Mouse (Mus musculus): Measurements from ENCODE around the gene Cd101. TPM values are rescaled to one million over a fixed set of nuclear protein-coding genes. Genes with fewer than 3 reads are reported as not detected.
A peak's percentile ranks its signal among the peaks of the same experiment; 100 is the strongest.

The Cd101 gene
- polyA plus RNA-seq, 1 experiment from 2014 or later, result 0.04 TPM

GRCm38 (mm10) chr3:100993158-100993557 is 36.2 kb downstream of the Cd101 start:
- Histone ChIP-seq H3K27me3 (ENCODE audit: low read depth, poor library complexity, severe bottlenecking) (no peaks in the 10 kb centered on the region), H3K27ac (no peak overlapping the region), H3K4me3 (no peak overlapping the region), H3K9me3 (replicated peaks) (no peaks in the 10 kb centered on the region), H3K36me3 (no peaks in the 10 kb centered on the region), H3K4me1 (0 out of 2 replicates have a peak, but pooled peaks cover 10% of the 10 kb centered on the region)
- no peak for DNase-seq (ENCODE audit: low spot score)
- WGBS, result 91% methylated on average over 7 of the region's 7 CpGs

- no peak overlapping the region for H3K4me3 ChIP-seq
- WGBS, result 78% methylated on average over 1 of the region's 1 CpGs
- no peak for DNase-seq (ENCODE audit: low spot score)
- H3K27me3 ChIP-seq (ENCODE audit: low read depth, poor library complexity, severe bottlenecking), result no peaks in the 10 kb centered on the region
- 0 out of 2 replicates have a peak, but pooled peaks cover 5% of the 10 kb centered on the region for H3K4me1 ChIP-seq
- no peaks in the 10 kb centered on the region for H3K9me3 ChIP-seq (replicated peaks)
- no peaks in the 10 kb centered on the region for H3K36me3 ChIP-seq
- H3K27ac ChIP-seq, result no peak overlapping the region
Measured at GRCm38 (mm10) chr3:100990231-100990630, 39.1 kb downstream of the Cd101 start.

GRCm38 (mm10) chr3:100989417-100989816 is 39.9 kb downstream of the Cd101 start:
- 56% methylated on average over 12 of the region's 12 CpGs for WGBS
- Histone ChIP-seq H3K36me3 (no peaks in the 10 kb centered on the region), H3K9me3 (replicated peaks) (no peaks in the 10 kb centered on the region), H3K27me3 (ENCODE audit: low read depth, poor library complexity, severe bottlenecking) (no peaks in the 10 kb centered on the region), H3K4me3 (no peak overlapping the region), H3K4me1 (0 out of 2 replicates have a peak, but pooled peaks cover 5% of the 10 kb centered on the region), H3K27ac (no peak overlapping the region)
- DNase-seq (ENCODE audit: low spot score), result no peak

DNA sequence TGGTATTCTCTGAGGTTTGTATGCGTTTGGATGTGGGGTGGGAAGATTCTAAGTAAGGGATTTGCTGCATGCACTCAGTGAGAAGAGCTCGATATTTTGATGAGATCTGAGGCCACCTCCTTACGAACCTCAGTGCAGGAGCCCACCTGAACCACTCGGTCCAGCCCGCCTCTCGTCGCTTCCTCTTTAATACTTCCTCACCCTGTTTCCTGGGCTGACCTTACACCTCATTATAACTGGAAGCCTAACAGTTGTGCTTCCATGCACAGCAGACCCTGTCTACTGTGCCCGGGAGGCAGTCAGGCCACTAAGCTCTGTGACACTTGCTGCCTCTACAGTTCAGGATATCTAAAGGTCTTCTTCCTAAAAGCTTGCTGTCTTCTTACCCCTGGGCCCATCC is 50.1 kb downstream of the Cd101 start:
- DNase-seq (ENCODE audit: low spot score), result no peak
- Histone ChIP-seq H3K27me3 (ENCODE audit: low read depth, poor library complexity, severe bottlenecking) (0 out of 2 replicates have a peak, but pooled peaks cover 2% of the 10 kb centered on the region), H3K9me3 (replicated peaks) (no peaks in the 10 kb centered on the region), H3K27ac (no peak overlapping the region), H3K4me1 (peaks cover 6% of the 10 kb centered on the region; the same call in 1 of the 2 replicates), H3K36me3 (no peaks in the 10 kb centered on the region), H3K4me3 (no peak overlapping the region)
- WGBS, result 85% methylated on average over 8 of the region's 8 CpGs

DNA sequence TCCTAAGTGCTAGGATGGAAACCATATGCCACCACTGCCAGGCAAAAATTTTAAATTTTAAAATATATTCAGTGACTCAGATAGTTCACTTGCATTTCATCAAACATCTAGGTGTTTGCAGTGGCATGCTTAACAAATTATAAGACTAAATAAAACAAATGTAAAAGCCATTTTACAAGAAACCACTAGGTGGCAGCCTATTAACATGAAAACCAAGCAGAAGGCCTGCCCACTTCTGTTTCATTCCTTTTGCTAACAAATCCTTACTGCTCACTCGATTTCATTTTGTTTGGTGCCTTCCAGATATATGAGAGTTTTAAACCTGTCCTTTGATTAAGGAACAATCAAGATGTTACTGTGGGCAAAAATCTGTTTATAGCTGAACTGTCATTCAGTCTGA is 55.5 kb downstream of the Cd101 start:
- peaks cover 9% of the 10 kb centered on the region for H3K4me1 ChIP-seq
- H3K27me3 ChIP-seq (ENCODE audit: low read depth, poor library complexity, severe bottlenecking), result 0 out of 2 replicates have a peak, but pooled peaks cover 2% of the 10 kb centered on the region
- no peaks in the 10 kb centered on the region for H3K36me3 ChIP-seq
- H3K27ac ChIP-seq, result no peak overlapping the region
- 15% methylated on average over 1 of the region's 1 CpGs for WGBS
- no peaks in the 10 kb centered on the region for H3K9me3 ChIP-seq (replicated peaks)
- no peak overlapping the region for H3K4me3 ChIP-seq
- DNase-seq (ENCODE audit: low spot score), result no peak

- under 1% methylated on average over 40 of the region's 40 CpGs for WGBS
- H3K4me3 ChIP-seq, result peak within 1 kb of the TSS; percentile 71
Measured at GRCm38 (mm10) chr3:100969176-100969917, 60.0 kb downstream of the Cd101 start, which contains the start of gene Ttf2. TSS of gene Ttf2 (minus strand) at chr3:100969663.

GRCm38 (mm10) chr3:100963849-100964542 is 65.4 kb downstream of the Cd101 start:
- WGBS, result 87% methylated on average over 14 of the region's 14 CpGs
- no peak overlapping the region for H3K27ac ChIP-seq
- DNase-seq (ENCODE audit: low spot score), result peak; percentile 46
- no peaks in the 10 kb centered on the region for H3K9me3 ChIP-seq (replicated peaks)
- peaks cover 4% of the 10 kb centered on the region; the same call in 1 of the 2 replicates for H3K4me1 ChIP-seq
- peaks cover 84% of the 10 kb centered on the region for H3K36me3 ChIP-seq
- no peaks in the 10 kb centered on the region for H3K27me3 ChIP-seq (ENCODE audit: low read depth, poor library complexity, severe bottlenecking)
- no peak overlapping the region for H3K4me3 ChIP-seq

More at GRCm38 (mm10) chr3:100969176-100969917, 60.0 kb downstream of the Cd101 start, which contains the start of gene Ttf2:
- Histone ChIP-seq H3K4me1 (peaks cover 12% of the 10 kb centered on the region), H3K27me3 (ENCODE audit: low read depth, poor library complexity, severe bottlenecking) (no peaks in the 10 kb centered on the region), H3K36me3 (peaks cover 32% of the 10 kb centered on the region), H3K27ac (peak within 1 kb of the TSS; percentile 89), H3K9me3 (replicated peaks) (no peaks in the 10 kb centered on the region)
- peak; percentile 95 for DNase-seq (ENCODE audit: low spot score)

DNA sequence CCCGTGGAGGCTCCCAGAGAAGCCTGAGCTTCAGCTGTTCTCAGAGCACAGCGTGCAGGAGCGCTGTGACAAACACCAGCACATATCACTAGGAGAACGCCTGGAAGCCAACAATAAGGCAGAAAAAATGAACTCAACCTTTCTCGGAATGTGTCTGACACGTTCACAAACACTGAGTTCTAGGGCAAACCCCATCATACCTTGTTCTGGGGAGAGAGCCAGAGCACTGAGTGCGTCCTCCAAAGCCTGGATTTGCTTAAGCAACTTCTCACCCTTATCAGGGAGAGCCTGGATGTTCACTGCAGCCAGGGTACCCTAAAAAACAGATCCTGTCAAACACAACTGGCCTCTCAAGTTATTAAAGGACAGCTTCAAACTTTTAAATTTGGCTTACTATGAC is 67.9 kb downstream of the Cd101 start:
- no peak overlapping the region for H3K27ac ChIP-seq
- no peaks in the 10 kb centered on the region for H3K4me1 ChIP-seq
- DNase-seq (ENCODE audit: low spot score), result no peak
- 90% methylated on average over 7 of the region's 7 CpGs for WGBS
- peaks cover 97% of the 10 kb centered on the region for H3K36me3 ChIP-seq
- no peaks in the 10 kb centered on the region for H3K27me3 ChIP-seq (ENCODE audit: low read depth, poor library complexity, severe bottlenecking)
- no peak overlapping the region for H3K4me3 ChIP-seq
- no peaks in the 10 kb centered on the region for H3K9me3 ChIP-seq (replicated peaks)

GRCm38 (mm10) chr3:100961007-100961406 is 68.3 kb downstream of the Cd101 start:
- no peak overlapping the region for H3K4me3 ChIP-seq
- H3K36me3 ChIP-seq, result peaks cover 98% of the 10 kb centered on the region
- 84% methylated on average over 5 of the region's 5 CpGs for WGBS
- H3K27me3 ChIP-seq (ENCODE audit: low read depth, poor library complexity, severe bottlenecking), result no peaks in the 10 kb centered on the region
- H3K4me1 ChIP-seq, result no peaks in the 10 kb centered on the region
- H3K27ac ChIP-seq, result no peak overlapping the region
- no peak for DNase-seq (ENCODE audit: low spot score)
- no peaks in the 10 kb centered on the region for H3K9me3 ChIP-seq (replicated peaks)

GRCm38 (mm10) chr3:100954616-100955015 is 74.7 kb downstream of the Cd101 start:
- Histone ChIP-seq H3K27ac (no peak overlapping the region), H3K27me3 (ENCODE audit: low read depth, poor library complexity, severe bottlenecking) (no peaks in the 10 kb centered on the region), H3K9me3 (replicated peaks) (no peaks in the 10 kb centered on the region), H3K36me3 (peaks cover 99% of the 10 kb centered on the region), H3K4me3 (no peak overlapping the region), H3K4me1 (no peaks in the 10 kb centered on the region)
- DNase-seq (ENCODE audit: low spot score), result no peak

DNA sequence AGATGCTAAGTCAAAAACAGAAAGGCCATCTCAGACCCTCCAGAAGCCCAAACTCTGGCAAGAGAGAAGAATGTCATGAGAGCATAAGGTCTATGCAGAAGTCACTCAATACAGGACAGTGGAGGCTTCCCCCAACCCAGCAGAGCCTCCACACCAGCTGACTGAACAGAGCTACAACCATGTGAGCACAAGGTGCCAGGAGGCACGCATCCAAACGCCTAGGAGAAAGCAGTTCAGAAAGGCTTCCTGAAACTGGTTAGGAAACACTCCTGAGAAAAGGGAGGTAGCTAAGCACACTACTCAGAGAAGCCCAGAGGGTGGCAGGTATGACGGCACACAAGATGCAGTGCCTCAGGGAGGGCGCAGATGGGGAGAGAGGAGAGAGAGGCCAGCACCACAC is 77.8 kb downstream of the Cd101 start:
- no peaks in the 10 kb centered on the region for H3K27me3 ChIP-seq (ENCODE audit: low read depth, poor library complexity, severe bottlenecking)
- WGBS, result 89% methylated on average over 4 of the region's 4 CpGs
- peaks cover 97% of the 10 kb centered on the region for H3K36me3 ChIP-seq
- H3K4me1 ChIP-seq, result no peaks in the 10 kb centered on the region
- no peaks in the 10 kb centered on the region for H3K9me3 ChIP-seq (replicated peaks)
- no peak overlapping the region for H3K27ac ChIP-seq
- no peak for DNase-seq (ENCODE audit: low spot score)
- no peak overlapping the region for H3K4me3 ChIP-seq

DNA sequence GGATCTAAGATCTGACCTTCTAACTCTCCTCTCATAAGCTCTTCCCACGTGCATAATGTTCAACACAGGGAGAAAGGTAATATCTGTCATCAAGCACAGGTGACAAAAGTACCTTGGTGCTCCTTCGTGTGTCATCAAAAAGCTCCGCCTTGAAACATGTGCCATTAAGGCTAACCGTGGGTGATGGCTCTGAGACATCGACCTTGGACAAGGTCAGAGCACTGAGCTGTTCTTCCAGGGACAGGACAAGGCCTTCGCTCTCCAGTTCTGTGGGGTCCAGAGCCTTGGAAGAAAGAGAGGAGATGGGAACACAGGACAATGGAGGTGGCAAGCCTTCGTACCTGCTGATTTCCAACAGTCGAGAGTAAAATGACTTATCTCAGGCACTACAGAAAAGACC is 82.1 kb downstream of the Cd101 start:
- peaks cover 97% of the 10 kb centered on the region for H3K36me3 ChIP-seq
- no peak for DNase-seq (ENCODE audit: low spot score)
- no peak overlapping the region for H3K27ac ChIP-seq
- H3K27me3 ChIP-seq (ENCODE audit: low read depth, poor library complexity, severe bottlenecking), result no peaks in the 10 kb centered on the region
- H3K4me1 ChIP-seq, result no peaks in the 10 kb centered on the region
- H3K4me3 ChIP-seq, result no peak overlapping the region
- no peaks in the 10 kb centered on the region for H3K9me3 ChIP-seq (replicated peaks)
- 94% methylated on average over 8 of the region's 8 CpGs for WGBS

All from limb, embryonic 10.5 days (tissue).